Mouse (Mus musculus) heart, embryonic 10.5 days (tissue): ENCODE measurements around the gene Gm10447. TPM values are rescaled to one million over a fixed set of nuclear protein-coding genes. Genes with fewer than 3 reads are reported as not detected.
A peak's percentile ranks its signal among the peaks of the same experiment; 100 is the strongest.

ENCODE experiments used
- DNase-seq: peaks from one replicate; pipeline ENCODE4 v3.0.0-alpha.2; 2017; ENCODE audit warnings: low spot score
- H3K27ac ChIP-seq: fragments of 300-500 bp; sonication (generic); 2 replicates; pipeline ENCODE4 v1.5.1; 2016; ENCODE audit warnings: mild to moderate bottlenecking
- H3K27me3 ChIP-seq: fragments of 300-500 bp; sonication (generic); 2 replicates; pipeline ENCODE4 v1.6.1; 2016; ENCODE audit warnings: mild to moderate bottlenecking; ENCODE audit not compliant: poor library complexity, insufficient read depth, severe bottlenecking
- H3K36me3 ChIP-seq: fragments of 300-500 bp; sonication (generic); 2 replicates; pipeline ENCODE4 v1.6.1; 2016; ENCODE audit warnings: mild to moderate bottlenecking, moderate library complexity
- H3K4me1 ChIP-seq: fragments of 300-500 bp; sonication (generic); 2 replicates; pipeline ENCODE4 v1.6.1; 2016; ENCODE audit warnings: mild to moderate bottlenecking
- H3K4me3 ChIP-seq: fragments of 300-500 bp; sonication (generic); 2 replicates; pipeline ENCODE4 v1.5.1; 2016; ENCODE audit warnings: mild to moderate bottlenecking, moderate library complexity
- H3K9me3 ChIP-seq: fragments of 300-500 bp; sonication (generic); 2 replicates; pipeline ENCODE4 v1.6.1; 2016; ENCODE audit warnings: mild to moderate bottlenecking, moderate library complexity
- WGBS: fragments of 180-500 bp; shearing (Covaris S2); methylation state at CpG from one replicate; pipeline ENCODE4 v1.1.7; 2016; 5-methylcytosine and 5-hydroxymethylcytosine counted together
- polyA plus RNA-seq: library from polyadenylated mRNA; unstranded; fragments of >200 nt; fragmentation: Nextera tagmentation; extraction: Ambion mirVana; gene quantifications from 2 replicates; pipeline ENCODE4 v1.2.1, GENCODE M21; 2016

Gm10447 gene
- polyA plus RNA-seq: 0.10 and 0.16 TPM in 2 replicates

DNA sequence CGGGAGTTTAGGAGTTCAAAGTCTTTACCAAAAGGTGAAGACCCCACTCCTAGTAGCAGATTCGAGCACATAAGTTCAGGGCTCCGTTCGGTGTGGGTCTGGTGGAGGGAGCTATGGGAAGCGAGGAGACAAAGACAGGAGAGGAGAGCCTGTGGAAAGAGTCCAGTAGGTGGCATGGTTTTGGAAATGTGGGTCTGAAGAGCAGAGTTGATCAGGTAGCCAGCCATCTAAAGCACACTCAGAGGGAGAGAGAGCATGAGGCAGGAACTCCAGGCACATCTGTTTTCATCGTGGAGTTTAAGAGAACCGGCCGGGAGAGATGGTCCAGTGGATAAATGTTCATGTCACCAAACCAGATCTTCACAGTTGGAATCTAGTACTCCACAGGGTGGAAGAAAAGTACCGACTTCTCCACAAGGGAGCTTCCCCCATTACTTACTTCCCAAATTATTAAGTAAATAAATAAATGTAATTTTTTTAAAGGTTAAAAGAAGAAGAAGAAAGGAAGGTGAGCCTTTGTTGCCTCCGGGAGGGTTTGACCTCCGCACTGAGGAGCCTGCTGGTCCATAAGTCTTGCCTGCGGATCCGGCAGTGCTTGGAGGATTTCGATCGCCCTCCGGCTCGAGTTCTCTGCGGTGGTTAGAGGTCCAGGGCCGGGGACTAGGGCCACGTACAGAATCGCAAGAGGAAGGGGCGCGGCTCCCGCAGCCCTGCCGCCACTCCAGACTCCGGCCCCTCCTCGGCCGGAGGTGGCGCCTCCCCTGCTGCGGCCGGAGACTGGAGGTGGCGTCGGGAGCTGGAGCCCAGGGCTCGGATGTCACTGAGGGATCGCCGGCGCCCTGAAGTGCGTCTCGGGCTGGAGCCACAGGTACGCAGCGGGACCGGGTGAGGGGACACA lies at the start of gene Gm10447, which contains the start of gene Shroom1:
Gene Gm10447, minus strand, starts transcription at position 637 of the 898 bp plus-strand sequence.
Gene Shroom1, plus strand, starts transcription at position 732 of the 898 bp plus-strand sequence.
- Histone ChIP-seq H3K4me1 (peaks cover 11% of the 10 kb centered on the region; the same call in 1 of the 2 replicates), H3K27me3 (peaks cover 40% of the 10 kb centered on the region), H3K4me3 (peak within 1 kb of the TSS; percentile 69), H3K9me3 (no peaks in the 10 kb centered on the region), H3K36me3 (no peaks in the 10 kb centered on the region), H3K27ac (peak within 1 kb of the TSS; percentile 84)
- 3% methylated on average over 42 of the region's 42 CpGs for WGBS
- peak; percentile 90 for DNase-seq

DNA sequence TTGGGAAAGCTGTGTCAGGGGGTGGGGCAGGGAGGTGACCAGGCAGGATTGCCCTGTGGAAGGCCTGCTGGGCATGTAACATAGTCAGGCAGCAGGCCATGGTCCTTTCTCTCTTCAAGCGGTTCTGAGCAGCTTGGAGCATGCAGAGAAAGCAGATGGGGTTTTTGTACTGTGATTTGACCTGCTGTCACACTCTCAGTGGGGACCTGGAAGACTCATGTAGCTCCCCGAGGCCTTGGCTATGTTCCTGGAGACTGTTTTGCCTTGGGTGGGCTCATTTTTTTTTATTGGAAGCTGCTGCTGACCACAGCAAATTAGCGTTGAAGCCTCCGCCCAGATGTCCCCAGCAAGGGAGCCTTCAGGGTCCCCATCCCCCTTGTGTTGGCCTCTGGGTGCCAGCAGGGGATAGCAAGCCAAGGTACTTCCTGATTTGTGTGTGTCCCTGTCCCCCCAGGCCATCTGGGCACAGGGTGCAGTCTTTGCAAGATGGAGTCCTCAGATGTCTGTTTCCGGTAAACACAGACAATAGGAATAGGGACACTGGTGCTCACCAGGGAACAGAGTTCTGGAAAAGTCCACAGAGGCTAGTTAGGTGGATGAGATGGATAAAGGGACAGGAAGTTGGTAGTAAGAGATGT lies 48.2 kb upstream of the Gm10447 start:
- WGBS: 64% methylated on average over 5 of the region's 5 CpGs
- H3K4me1 ChIP-seq: peaks cover 15% of the 10 kb centered on the region; the same call in 1 of the 2 replicates
- no peak overlapping the region for H3K4me3 ChIP-seq
- H3K27me3 ChIP-seq: no peaks in the 10 kb centered on the region
- H3K36me3 ChIP-seq: no peaks in the 10 kb centered on the region
- no peak overlapping the region for H3K27ac ChIP-seq
- no peak for DNase-seq
- H3K9me3 ChIP-seq: no peaks in the 10 kb centered on the region

- no peaks in the 10 kb centered on the region for H3K9me3 ChIP-seq
- no peaks in the 10 kb centered on the region for H3K36me3 ChIP-seq
- H3K27ac ChIP-seq: no peak overlapping the region
- 0 out of 2 replicates have a peak, but pooled peaks cover 4% of the 10 kb centered on the region for H3K27me3 ChIP-seq
- H3K4me1 ChIP-seq: peaks cover 15% of the 10 kb centered on the region; the same call in 1 of the 2 replicates
- no peak for DNase-seq
- no peak overlapping the region for H3K4me3 ChIP-seq
- 85% methylated on average over 8 of the region's 8 CpGs for WGBS
Measured at GRCm38 (mm10) chr11:53504376-53504775, 47.5 kb upstream of the Gm10447 start.

GRCm38 (mm10) chr11:53503738-53504137 lies 46.8 kb upstream of the Gm10447 start:
- 0 out of 2 replicates have a peak, but pooled peaks cover 5% of the 10 kb centered on the region for H3K27me3 ChIP-seq
- H3K27ac ChIP-seq: no peak overlapping the region
- no peaks in the 10 kb centered on the region for H3K36me3 ChIP-seq
- DNase-seq: no peak
- peaks cover 15% of the 10 kb centered on the region; the same call in 1 of the 2 replicates for H3K4me1 ChIP-seq
- no peak overlapping the region for H3K4me3 ChIP-seq
- no peaks in the 10 kb centered on the region for H3K9me3 ChIP-seq
- 67% methylated on average over 5 of the region's 5 CpGs for WGBS

DNA sequence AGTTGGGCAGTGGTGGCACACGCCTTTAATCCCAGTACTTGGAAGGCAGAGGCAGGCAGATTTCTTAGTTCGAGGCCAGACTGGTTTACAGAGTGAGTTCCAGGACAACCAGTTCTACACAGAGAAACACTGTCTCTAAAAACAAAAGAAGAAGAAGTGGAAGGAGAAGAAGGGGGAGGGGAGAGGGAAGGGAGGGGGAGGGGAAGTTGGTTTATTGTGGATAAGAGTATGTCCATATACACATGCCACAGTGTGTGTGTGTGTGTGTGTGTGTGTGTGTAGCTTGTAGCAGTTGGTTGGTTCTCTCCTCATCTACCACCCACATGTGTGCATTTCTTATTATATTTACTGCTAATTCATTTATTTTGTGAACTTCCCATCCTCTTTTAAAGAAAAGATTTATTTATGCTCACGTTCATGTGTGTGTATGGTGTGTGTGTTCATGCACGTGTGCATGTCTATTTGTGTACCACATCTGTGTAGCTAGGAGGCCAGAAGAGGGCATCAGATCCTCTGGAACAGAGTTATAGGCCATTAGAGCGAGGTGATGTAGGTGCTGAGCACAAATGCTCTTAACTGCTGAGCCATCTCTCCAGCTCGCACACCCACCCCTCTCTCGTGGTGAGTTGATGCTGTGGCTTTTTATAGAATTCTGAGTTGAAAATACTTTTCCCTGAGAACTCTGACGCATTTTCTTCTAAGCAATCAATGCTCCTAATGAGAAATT lies 45.3 kb upstream of the Gm10447 start:
- Histone ChIP-seq H3K4me3 (no peak overlapping the region), H3K4me1 (peaks cover 11% of the 10 kb centered on the region; the same call in 1 of the 2 replicates), H3K27ac (no peak overlapping the region), H3K36me3 (no peaks in the 10 kb centered on the region), H3K27me3 (peaks cover 13% of the 10 kb centered on the region; the same call in 1 of the 2 replicates), H3K9me3 (no peaks in the 10 kb centered on the region)
- no peak for DNase-seq
- WGBS: 75% methylated on average over 8 of the region's 8 CpGs

GRCm38 (mm10) chr11:53500569-53500968 lies 43.7 kb upstream of the Gm10447 start:
- peaks cover 16% of the 10 kb centered on the region; the same call in 1 of the 2 replicates for H3K27me3 ChIP-seq
- H3K4me1 ChIP-seq: peaks cover 11% of the 10 kb centered on the region; the same call in 1 of the 2 replicates
- no peaks in the 10 kb centered on the region for H3K9me3 ChIP-seq
- peak overlapping the region; percentile 25; the same call in 1 of the 2 replicates for H3K4me3 ChIP-seq
- no peak for DNase-seq
- H3K36me3 ChIP-seq: no peaks in the 10 kb centered on the region
- WGBS: 10% methylated on average over 11 of the region's 11 CpGs
- no peak overlapping the region for H3K27ac ChIP-seq

DNA sequence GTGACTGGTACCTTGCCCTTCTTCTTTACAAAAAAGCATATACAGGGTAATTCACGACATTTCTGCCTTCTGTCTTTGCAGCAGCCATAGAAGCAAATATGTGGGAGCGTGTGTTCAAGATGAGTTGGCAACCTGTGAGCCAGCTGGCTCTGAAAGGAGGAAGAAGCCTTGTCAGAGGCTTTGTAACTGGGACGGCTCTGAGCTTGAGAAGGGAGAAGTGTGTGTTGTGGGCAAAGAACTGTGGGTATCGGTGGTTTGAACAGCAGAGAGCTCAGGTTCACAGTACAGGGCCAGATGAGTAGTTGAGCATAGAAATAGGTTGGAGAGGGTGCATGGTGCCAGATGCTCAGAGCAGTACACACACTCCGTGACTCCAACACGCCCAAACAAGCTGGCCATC lies 40.0 kb upstream of the Gm10447 start:
- Histone ChIP-seq H3K27me3 (peaks cover 16% of the 10 kb centered on the region; the same call in 1 of the 2 replicates), H3K4me1 (peaks cover 19% of the 10 kb centered on the region; the same call in 1 of the 2 replicates), H3K4me3 (no peak overlapping the region), H3K27ac (no peak overlapping the region), H3K36me3 (no peaks in the 10 kb centered on the region), H3K9me3 (no peaks in the 10 kb centered on the region)
- peak; percentile 71 for DNase-seq
- 80% methylated on average over 6 of the region's 6 CpGs for WGBS

- no peaks in the 10 kb centered on the region for H3K9me3 ChIP-seq
- no peak for DNase-seq
Measured at GRCm38 (mm10) chr11:53495417-53495816, 38.5 kb upstream of the Gm10447 start.

DNA sequence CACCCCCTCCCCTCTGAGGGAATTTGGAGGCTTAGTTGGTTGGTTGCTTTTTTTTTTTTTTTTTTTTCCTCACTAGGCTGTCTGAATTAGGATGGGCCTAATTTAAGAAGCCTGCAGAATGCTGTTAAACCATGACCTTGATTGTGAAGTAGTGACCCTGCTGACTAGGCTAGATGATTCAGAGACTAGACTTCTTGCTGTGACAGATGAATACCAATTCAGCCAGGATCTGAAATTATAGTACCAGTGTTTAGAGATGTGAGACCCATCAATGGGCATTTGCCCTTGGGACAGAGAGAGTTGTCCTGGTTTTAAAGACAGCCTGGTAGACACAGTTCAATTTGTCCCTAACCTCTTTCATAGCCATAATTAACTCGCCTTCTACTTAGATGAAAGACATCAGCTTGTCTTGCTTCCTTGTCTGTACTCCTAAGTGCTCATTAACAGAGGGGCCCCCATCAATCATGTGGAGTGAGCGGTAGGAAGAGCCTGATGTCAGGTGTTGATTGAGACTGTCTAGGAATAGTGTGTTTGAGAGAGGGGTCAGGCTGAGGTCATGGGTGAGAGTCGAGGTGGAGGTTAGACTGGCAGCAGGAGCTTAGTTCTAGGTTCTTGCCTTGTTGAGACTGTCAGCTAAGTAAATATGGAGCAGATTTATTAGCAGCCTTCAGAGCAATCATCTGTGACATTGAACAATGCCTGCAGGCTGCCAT lies 36.5 kb upstream of the Gm10447 start:
- Histone ChIP-seq H3K4me1 (peaks cover 14% of the 10 kb centered on the region; the same call in 1 of the 2 replicates), H3K27ac (0 out of 2 replicates have a peak overlapping the region, but pooled peaks have one; percentile 18), H3K4me3 (no peak overlapping the region), H3K36me3 (no peaks in the 10 kb centered on the region), H3K9me3 (no peaks in the 10 kb centered on the region), H3K27me3 (peaks cover 13% of the 10 kb centered on the region)
- DNase-seq: no peak
- WGBS: 17% methylated on average over 3 of the region's 3 CpGs

More at GRCm38 (mm10) chr11:53495417-53495816, 38.5 kb upstream of the Gm10447 start:
- Histone ChIP-seq H3K4me3 (no peak overlapping the region), H3K27ac (no peak overlapping the region), H3K36me3 (no peaks in the 10 kb centered on the region), H3K27me3 (peaks cover 16% of the 10 kb centered on the region; the same call in 1 of the 2 replicates), H3K4me1 (peaks cover 16% of the 10 kb centered on the region; the same call in 1 of the 2 replicates)
- 63% methylated on average over 6 of the region's 6 CpGs for WGBS

- Histone ChIP-seq H3K27ac (peak overlapping the region; percentile 65; the same call in 1 of the 2 replicates), H3K36me3 (no peaks in the 10 kb centered on the region), H3K4me3 (no peak overlapping the region), H3K9me3 (no peaks in the 10 kb centered on the region), H3K27me3 (peaks cover 17% of the 10 kb centered on the region), H3K4me1 (peaks cover 22% of the 10 kb centered on the region)
- DNase-seq: no peak
- WGBS: 24% methylated on average over 8 of the region's 8 CpGs
Measured at GRCm38 (mm10) chr11:53491954-53492401, 35.1 kb upstream of the Gm10447 start.

- no peak for DNase-seq
- H3K4me3 ChIP-seq: no peak overlapping the region
- H3K36me3 ChIP-seq: no peaks in the 10 kb centered on the region
- H3K27me3 ChIP-seq: peaks cover 31% of the 10 kb centered on the region
- no peaks in the 10 kb centered on the region for H3K9me3 ChIP-seq
- H3K4me1 ChIP-seq: peaks cover 30% of the 10 kb centered on the region
- WGBS: 83% methylated on average over 9 of the region's 9 CpGs
- H3K27ac ChIP-seq: no peak overlapping the region
Measured at GRCm38 (mm10) chr11:53489421-53489820, 32.5 kb upstream of the Gm10447 start.
